Mouse (Mus musculus) kidney, postnatal 0 days (tissue): ENCODE results near the gene Cep170. TPM values are rescaled to one million over a fixed set of nuclear protein-coding genes. Genes with fewer than 3 reads are reported as not detected.

ENCODE experiments used
- ATAC-seq: fragments of 200-750 bp; cut with Nextera tagmentation; replicated peaks from 2 replicates; pipeline ENCODE4 v1.8.0; 2017; ENCODE audit warnings: low read depth, moderate number of reproducible peaks, moderate TSS enrichment, moderate library complexity; ENCODE audit not compliant: low FRiP score
- DNase-seq: peaks from one replicate; pipeline ENCODE4 v3.0.0-alpha.2; 2016; ENCODE audit warnings: low spot score
- H3K27ac ChIP-seq: fragments of 300-500 bp; sonication (generic); 2 replicates; pipeline ENCODE4 v1.5.1; 2014; ENCODE audit warnings: mild to moderate bottlenecking
- H3K27me3 ChIP-seq: fragments of 300-500 bp; sonication (generic); 2 replicates; pipeline ENCODE4 v1.6.1; 2014; ENCODE audit warnings: low read length, mixed read lengths; ENCODE audit not compliant: insufficient read depth
- H3K36me3 ChIP-seq: fragments of 300-500 bp; sonication (generic); 2 replicates; pipeline ENCODE4 v1.6.1; 2014; ENCODE audit warnings: low read length, mixed read lengths; ENCODE audit not compliant: insufficient read depth
- H3K4me1 ChIP-seq: fragments of 300-500 bp; sonication (generic); replicated peaks from 2 replicates; pipeline ENCODE4 v1.6.1; 2014; ENCODE audit warnings: antibody characterized with exemption, low read length, mixed read lengths; ENCODE audit not compliant: insufficient read depth
- H3K4me2 ChIP-seq: fragments of 300-500 bp; sonication (generic); 2 replicates; pipeline ENCODE4 v1.6.1; 2014; ENCODE audit warnings: mild to moderate bottlenecking, low read length, moderate library complexity, mixed read lengths
- H3K4me3 ChIP-seq: fragments of 300-500 bp; sonication (generic); replicated peaks from 2 replicates; pipeline ENCODE4 v1.5.1; 2014; ENCODE audit warnings: low read depth, low read length
- H3K9ac ChIP-seq: fragments of 300-500 bp; sonication (generic); 2 replicates; pipeline ENCODE4 v1.6.1; 2014; ENCODE audit warnings: low read depth, low read length
- H3K9me3 ChIP-seq: fragments of 300-500 bp; sonication (generic); replicated peaks from 2 replicates; pipeline ENCODE4 v1.6.1; 2016; ENCODE audit warnings: low read length, inconsistent platforms, mixed read lengths
- CTCF ChIP-seq: IDR thresholded peaks from 2 replicates; pipeline ENCODE4 v1.5.1; 2016; ENCODE audit warnings: antibody characterized with exemption, low read depth, mild to moderate bottlenecking, moderate library complexity
- WGBS: fragments of 180-500 bp; shearing (Covaris S2); extraction: QIAGEN DNeasy Blood & Tissue Kit; methylation state at CpG from one replicate; pipeline ENCODE4 v1.1.7; 2014; 5-methylcytosine and 5-hydroxymethylcytosine counted together
- polyA plus RNA-seq: library from polyadenylated mRNA; unstranded; fragments of >200 nt; fragmentation: Nextera tagmentation; extraction: Ambion mirVana; gene quantifications from 2 replicates; pipeline ENCODE4 v1.2.1, GENCODE M21; 2015

Cep170 gene
- polyA plus RNA-seq, 1 experiment from 2014 or later = 11.9 TPM

GRCm38 (mm10) chr1:176818147-176818546 lies 4.3 kb upstream of the Cep170 start:
- no peak for TF ChIP-seq CTCF
- H3K4me1 ChIP-seq = no peaks in the 10 kb centered on the region
- H3K9me3 ChIP-seq = no peaks in the 10 kb centered on the region
- H3K27ac ChIP-seq = no peak overlapping the region
- WGBS = 61% methylated on average over 2 of the region's 2 CpGs
- no peaks in the 10 kb centered on the region for H3K27me3 ChIP-seq
- ATAC-seq (no peak), DNase-seq (no peak)
- H3K4me2 ChIP-seq = no peak overlapping the region
- no peaks in the 10 kb centered on the region for H3K36me3 ChIP-seq
- no peak overlapping the region for H3K9ac ChIP-seq
- H3K4me3 ChIP-seq = no peak overlapping the region

- 80% methylated on average over 4 of the region's 4 CpGs for WGBS
Measured at GRCm38 (mm10) chr1:176816728-176817127, 2.9 kb upstream of the Cep170 start.

GRCm38 (mm10) chr1:176814591-176815062 lies 760 bp upstream of the Cep170 start, which contains the start of gene Sdccag8:
TSS of gene Sdccag8 (plus strand) at chr1:176814660.
- no peaks in the 10 kb centered on the region for H3K9me3 ChIP-seq
- H3K4me2 ChIP-seq = peak within 1 kb of the TSS; percentile 64
- no peak for TF ChIP-seq CTCF
- H3K4me3 ChIP-seq = peak within 1 kb of the TSS; percentile 87
- peak; percentile 99 for DNase-seq
- H3K27ac ChIP-seq = peak within 1 kb of the TSS; percentile 91
- peak within 1 kb of the TSS; percentile 73 for H3K9ac ChIP-seq
- ATAC-seq = peak; percentile 96
- no peaks in the 10 kb centered on the region for H3K27me3 ChIP-seq
- H3K4me1 ChIP-seq = no peaks in the 10 kb centered on the region
- H3K36me3 ChIP-seq = no peaks in the 10 kb centered on the region
- WGBS = under 1% methylated on average over 25 of the region's 25 CpGs

More at GRCm38 (mm10) chr1:176816728-176817127, 2.9 kb upstream of the Cep170 start:
- Histone ChIP-seq H3K27me3 (no peaks in the 10 kb centered on the region), H3K4me1 (no peaks in the 10 kb centered on the region), H3K4me3 (no peak overlapping the region), H3K27ac (no peak overlapping the region), H3K9me3 (no peaks in the 10 kb centered on the region), H3K9ac (no peak overlapping the region), H3K4me2 (no peak overlapping the region), H3K36me3 (no peaks in the 10 kb centered on the region)
- no peak for TF ChIP-seq CTCF
- ATAC-seq = no peak
- DNase-seq = no peak

GRCm38 (mm10) chr1:176813292-176814035 lies 403 bp downstream of the Cep170 start:
- peak overlapping the region; percentile 73 for H3K9ac ChIP-seq
- peak overlapping the region; percentile 64 for H3K4me2 ChIP-seq
- DNase-seq = peak; percentile 73
- H3K4me3 ChIP-seq = peak overlapping the region; percentile 87
- no peaks in the 10 kb centered on the region for H3K27me3 ChIP-seq
- H3K36me3 ChIP-seq = no peaks in the 10 kb centered on the region
- no peaks in the 10 kb centered on the region for H3K9me3 ChIP-seq
- peak overlapping the region; percentile 91 for H3K27ac ChIP-seq
- no peak for TF ChIP-seq CTCF
- WGBS = under 1% methylated on average over 55 of the region's 75 CpGs
- ATAC-seq = peak; percentile 52
- H3K4me1 ChIP-seq = no peaks in the 10 kb centered on the region

- Histone ChIP-seq H3K27ac (peak overlapping the region; percentile 91), H3K4me1 (no peaks in the 10 kb centered on the region), H3K9ac (peak overlapping the region; percentile 73), H3K36me3 (no peaks in the 10 kb centered on the region), H3K9me3 (no peaks in the 10 kb centered on the region), H3K27me3 (no peaks in the 10 kb centered on the region), H3K4me3 (peak overlapping the region; percentile 87), H3K4me2 (peak overlapping the region; percentile 64)
- DNase-seq = no peak
- no peak for ATAC-seq
- WGBS = 17% methylated on average over 11 of the region's 11 CpGs
- TF ChIP-seq CTCF = no peak
Measured at GRCm38 (mm10) chr1:176812491-176813291, 1.2 kb downstream of the Cep170 start.

GRCm38 (mm10) chr1:176811892-176812291 lies 2.0 kb downstream of the Cep170 start:
- ATAC-seq = no peak

More at GRCm38 (mm10) chr1:176811892-176812291, 2.0 kb downstream of the Cep170 start:
- Histone ChIP-seq H3K4me2 (peak overlapping the region; percentile 64), H3K36me3 (no peaks in the 10 kb centered on the region), H3K27me3 (no peaks in the 10 kb centered on the region), H3K9ac (no peak overlapping the region), H3K9me3 (no peaks in the 10 kb centered on the region), H3K4me1 (no peaks in the 10 kb centered on the region), H3K27ac (no peak overlapping the region), H3K4me3 (no peak overlapping the region)
- WGBS = 77% methylated on average over 3 of the region's 3 CpGs
- no peak for DNase-seq
- TF ChIP-seq CTCF = no peak
